Mouse (Mus musculus): Measurements from ENCODE around the gene Eif3d.

Eif3d gene

GRCm38 (mm10) chr15:77952921-77953320 lies 17.7 kb downstream of the Eif3d start:
- DNase-seq = no peak

GRCm38 (mm10) chr15:77949061-77949460 lies 21.6 kb downstream of the Eif3d start:
- no peak for DNase-seq

- DNase-seq = peak; percentile 98
Observed at GRCm38 (mm10) chr15:77945711-77946110, 24.9 kb downstream of the Eif3d start.

GRCm38 (mm10) chr15:77941563-77941962 lies 29.1 kb downstream of the Eif3d start:
- no peak for DNase-seq

GRCm38 (mm10) chr15:77938516-77938915 lies 32.1 kb downstream of the Eif3d start:
- DNase-seq = no peak

GRCm38 (mm10) chr15:77935673-77936375 lies 34.8 kb downstream of the Eif3d start:
- no peak for DNase-seq

GRCm38 (mm10) chr15:77934968-77935367 lies 35.6 kb downstream of the Eif3d start:
- no peak for DNase-seq

- peak; percentile 97 for DNase-seq
Observed at GRCm38 (mm10) chr15:77934326-77934725, 36.3 kb downstream of the Eif3d start.

GRCm38 (mm10) chr15:77933770-77934169 lies 36.8 kb downstream of the Eif3d start:
- peak; percentile 100 for DNase-seq

GRCm38 (mm10) chr15:77933222-77933621 lies 37.4 kb downstream of the Eif3d start:
- no peak for DNase-seq

GRCm38 (mm10) chr15:77931689-77932016 lies 39.0 kb downstream of the Eif3d start:
- peak; percentile 98 for DNase-seq

- DNase-seq = no peak
Observed at GRCm38 (mm10) chr15:77930986-77931688, 39.5 kb downstream of the Eif3d start.

GRCm38 (mm10) chr15:77929804-77930203 lies 40.8 kb downstream of the Eif3d start:
- DNase-seq = no peak

- DNase-seq = peak; percentile 100
Observed at GRCm38 (mm10) chr15:77928673-77929331, 41.8 kb downstream of the Eif3d start, which contains the start of gene Txn2. Txn2 (minus strand) TSS chr15:77929006.

- DNase-seq = no peak
Observed at GRCm38 (mm10) chr15:77928091-77928490, 42.5 kb downstream of the Eif3d start.

- DNase-seq = no peak
Observed at GRCm38 (mm10) chr15:77926921-77927320, 43.7 kb downstream of the Eif3d start.

- DNase-seq = no peak
Observed at GRCm38 (mm10) chr15:77925195-77925594, 45.4 kb downstream of the Eif3d start.

GRCm38 (mm10) chr15:77923267-77924035 lies 47.2 kb downstream of the Eif3d start:
- DNase-seq = peak; percentile 65

GRCm38 (mm10) chr15:77922710-77923109 lies 47.9 kb downstream of the Eif3d start:
- peak; percentile 92 for DNase-seq

- DNase-seq = no peak
Observed at GRCm38 (mm10) chr15:77921636-77922035, 49.0 kb downstream of the Eif3d start.

GRCm38 (mm10) chr15:77920511-77921462 lies 49.8 kb downstream of the Eif3d start:
- DNase-seq = peak; percentile 97

GRCm38 (mm10) chr15:77919441-77919840 lies 51.2 kb downstream of the Eif3d start:
- DNase-seq = peak; percentile 84
